Mouse (Mus musculus) midbrain, postnatal 0 days (tissue): ENCODE data around the gene Hsf5. TPM values are rescaled to one million over a fixed set of nuclear protein-coding genes. Genes with fewer than 3 reads are reported as not detected.

ENCODE experiments used
- ATAC-seq: fragments of 200-750 bp; cut with Nextera tagmentation; 2 replicates; pipeline ENCODE4 v1.8.0; 2017; ENCODE audit warnings: moderate number of reproducible peaks, mild to moderate bottlenecking, moderate TSS enrichment, moderate library complexity; ENCODE audit not compliant: low FRiP score
- DNase-seq: peaks from one replicate; pipeline ENCODE4 v3.0.0-alpha.2; 2015; ENCODE audit warnings: low spot score
- H3K27ac ChIP-seq: fragments of 300-500 bp; sonication (generic); 2 replicates; pipeline ENCODE4 v1.5.1; 2014; ENCODE audit warnings: low read depth, mild to moderate bottlenecking, low read length, mixed read lengths
- H3K27me3 ChIP-seq: fragments of 300-500 bp; sonication (generic); 2 replicates; pipeline ENCODE4 v1.6.1; 2014; ENCODE audit warnings: low read length, control low read depth, mixed read lengths; ENCODE audit not compliant: insufficient read depth
- H3K36me3 ChIP-seq: fragments of 300-500 bp; sonication (generic); 2 replicates; pipeline ENCODE4 v1.6.1; 2014; ENCODE audit warnings: low read length, control low read depth, mixed read lengths; ENCODE audit not compliant: insufficient read depth
- H3K4me1 ChIP-seq: fragments of 300-500 bp; sonication (generic); 2 replicates; pipeline ENCODE4 v1.6.1; 2014; ENCODE audit warnings: mild to moderate bottlenecking, control low read depth, antibody characterized with exemption, low read length, mixed read lengths; ENCODE audit not compliant: insufficient read depth
- H3K4me2 ChIP-seq: fragments of 300-500 bp; sonication (generic); 2 replicates; pipeline ENCODE4 v1.6.1; 2014; ENCODE audit warnings: low read depth, mild to moderate bottlenecking, low read length, mixed read lengths; ENCODE audit not compliant: poor library complexity, severe bottlenecking
- H3K4me3 ChIP-seq: fragments of 300-500 bp; sonication (generic); 2 replicates; pipeline ENCODE4 v1.5.1; 2014; ENCODE audit warnings: low read depth, mild to moderate bottlenecking, low read length, moderate library complexity
- H3K9ac ChIP-seq: fragments of 300-500 bp; sonication (generic); replicated peaks from 2 replicates; pipeline ENCODE4 v1.6.1; 2014; ENCODE audit warnings: mild to moderate bottlenecking, low read length, moderate library complexity, mixed read lengths; ENCODE audit not compliant: poor library complexity, severe bottlenecking
- H3K9me3 ChIP-seq: fragments of 300-500 bp; sonication (generic); 2 replicates; pipeline ENCODE4 v1.6.1; 2016; ENCODE audit warnings: low read length, control low read depth
- CTCF ChIP-seq: IDR thresholded peaks from 2 replicates; pipeline ENCODE4 v1.5.1; 2016; ENCODE audit warnings: antibody characterized with exemption, mild to moderate bottlenecking
- WGBS: fragments of 180-500 bp; shearing (Covaris S2); extraction: QIAGEN DNeasy Blood & Tissue Kit; methylation state at CpG from one replicate; pipeline ENCODE4 v1.1.7; 2014; 5-methylcytosine and 5-hydroxymethylcytosine counted together
- polyA plus RNA-seq: library from polyadenylated mRNA; unstranded; fragments of >200 nt; fragmentation: Nextera tagmentation; extraction: Ambion mirVana; gene quantifications from 2 replicates; pipeline ENCODE4 v1.2.1, GENCODE M21; 2015
- total RNA-seq: library from RNA; depleted of rRNA; stranded (reverse); fragments of >200 nt; gene quantifications from 2 replicates; pipeline ENCODE4 v1.2.3, GENCODE M21; 2014

Hsf5 gene
- total and polyA plus RNA-seq, 2 experiments from 2014 or later = 0.11 to 0.25 TPM

GRCm38 (mm10) chr11:87639206-87639605 is 22.2 kb downstream of the Hsf5 start:
- WGBS = 2% methylated on average over 29 of the region's 29 CpGs
- ATAC-seq (0 out of 2 replicates have a peak, but pooled peaks have one; percentile 41), DNase-seq (peak; percentile 26)
- H3K4me3 ChIP-seq = peak overlapping the region; percentile 34
- H3K9me3 ChIP-seq = no peaks in the 10 kb centered on the region
- H3K9ac ChIP-seq = peak overlapping the region; percentile 57
- H3K27ac ChIP-seq = no peak overlapping the region
- H3K4me1 ChIP-seq = no peaks in the 10 kb centered on the region
- no peaks in the 10 kb centered on the region for H3K36me3 ChIP-seq
- peak overlapping the region; percentile 63 for H3K4me2 ChIP-seq
- no peaks in the 10 kb centered on the region for H3K27me3 ChIP-seq
- no peak for TF ChIP-seq CTCF

- no peaks in the 10 kb centered on the region; the same call in 1 of the 2 replicates for H3K36me3 ChIP-seq
- H3K4me1 ChIP-seq = no peaks in the 10 kb centered on the region
- no peak for DNase-seq
- H3K27ac ChIP-seq = no peak overlapping the region
- no peaks in the 10 kb centered on the region for H3K9me3 ChIP-seq
- no peak overlapping the region for H3K9ac ChIP-seq
- H3K27me3 ChIP-seq = no peaks in the 10 kb centered on the region
- H3K4me2 ChIP-seq = no peak overlapping the region
- TF ChIP-seq CTCF = no peak
- H3K4me3 ChIP-seq = no peak overlapping the region
- ATAC-seq = no peak
These were observed 25.9 kb downstream of the Hsf5 start for GRCm38 (mm10) chr11:87642865-87643264.

GRCm38 (mm10) chr11:87654693-87655092 is 37.7 kb downstream of the Hsf5 start:
- ATAC-seq (no peak), DNase-seq (no peak)
- 83% methylated on average over 5 of the region's 5 CpGs for WGBS
- TF ChIP-seq CTCF = no peak
- Histone ChIP-seq H3K36me3 (no peaks in the 10 kb centered on the region), H3K9me3 (no peaks in the 10 kb centered on the region), H3K4me2 (no peak overlapping the region), H3K27ac (no peak overlapping the region), H3K4me1 (no peaks in the 10 kb centered on the region), H3K4me3 (no peak overlapping the region), H3K9ac (no peak overlapping the region), H3K27me3 (no peaks in the 10 kb centered on the region)

- 73% methylated on average over 7 of the region's 7 CpGs for WGBS
- ATAC-seq (no peak), DNase-seq (no peak)
- TF ChIP-seq CTCF = no peak
- H3K27me3 ChIP-seq = no peaks in the 10 kb centered on the region
- no peaks in the 10 kb centered on the region for H3K36me3 ChIP-seq
- H3K9me3 ChIP-seq = no peaks in the 10 kb centered on the region
- no peak overlapping the region for H3K4me3 ChIP-seq
- no peaks in the 10 kb centered on the region for H3K4me1 ChIP-seq
- no peak overlapping the region for H3K27ac ChIP-seq
- H3K4me2 ChIP-seq = no peak overlapping the region
- H3K9ac ChIP-seq = no peak overlapping the region
These were observed 42.3 kb downstream of the Hsf5 start for GRCm38 (mm10) chr11:87659216-87659615.

GRCm38 (mm10) chr11:87662407-87662806 is 45.4 kb downstream of the Hsf5 start, which contains the start of gene Rnf43:
TSS of gene Rnf43 (plus strand) at chr11:87662722.
- no peaks in the 10 kb centered on the region for H3K27me3 ChIP-seq
- TF ChIP-seq CTCF = peak; percentile 94
- H3K4me1 ChIP-seq = no peaks in the 10 kb centered on the region
- peak within 1 kb of the TSS; percentile 67 for H3K4me2 ChIP-seq
- 1% methylated on average over 8 of the region's 8 CpGs for WGBS
- no peaks in the 10 kb centered on the region for H3K9me3 ChIP-seq
- no peaks in the 10 kb centered on the region for H3K36me3 ChIP-seq
- peak within 1 kb of the TSS; percentile 24; the same call in 1 of the 2 replicates for H3K9ac ChIP-seq
- DNase-seq = peak; percentile 86
- H3K27ac ChIP-seq = no peak within 1 kb of the TSS
- no peak for ATAC-seq
- peak within 1 kb of the TSS; percentile 38 for H3K4me3 ChIP-seq

- no peak for ATAC-seq
- Histone ChIP-seq H3K9ac (peak overlapping the region; percentile 24; the same call in 1 of the 2 replicates), H3K27ac (no peak overlapping the region), H3K27me3 (no peaks in the 10 kb centered on the region), H3K9me3 (no peaks in the 10 kb centered on the region), H3K4me1 (no peaks in the 10 kb centered on the region), H3K36me3 (no peaks in the 10 kb centered on the region), H3K4me2 (peak overlapping the region; percentile 67), H3K4me3 (peak overlapping the region; percentile 38)
- TF ChIP-seq CTCF = no peak
- no peak for DNase-seq
- WGBS = 9% methylated on average over 14 of the region's 14 CpGs
These were observed 45.9 kb downstream of the Hsf5 start for GRCm38 (mm10) chr11:87662822-87663221.
